Mouse (Mus musculus): Measurements from ENCODE around the gene Fut9. TPM values are rescaled to one million over a fixed set of nuclear protein-coding genes. Genes with fewer than 3 reads are reported as not detected.

Gene Fut9
- polyA plus RNA-seq, 1 experiment from 2014 or later: 0.02 TPM

DNA sequence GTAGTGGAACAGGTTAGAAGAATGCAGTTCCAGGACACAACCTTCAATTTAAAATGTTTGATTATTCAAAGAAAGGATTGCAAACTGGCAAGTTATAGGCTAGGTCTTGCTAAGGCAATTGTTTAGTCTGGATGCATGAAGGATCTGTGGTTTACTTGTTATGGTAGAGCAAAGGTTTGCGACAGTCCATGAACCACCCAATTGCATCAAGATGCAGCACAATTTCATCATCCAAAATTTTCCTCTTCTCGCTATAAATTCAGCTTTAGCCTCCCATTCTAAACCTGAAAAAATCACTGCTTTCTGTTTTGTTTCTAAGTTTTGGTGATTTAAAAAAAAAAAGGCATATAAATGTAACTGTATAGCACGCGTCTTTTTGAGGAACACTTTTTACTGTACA, 14.8 kb downstream of the Fut9 start:
- H3K36me3 ChIP-seq (ENCODE audit: control insufficient read depth, insufficient read depth): no peaks in the 10 kb centered on the region
- H3K4me3 ChIP-seq (ENCODE audit: low read depth, low read length): no peak overlapping the region
- WGBS (ENCODE audit: insufficient replicate concordance): 79% methylated on average over 4 of the region's 4 CpGs
- no peak for ATAC-seq (ENCODE audit: low read depth)
- H3K9ac ChIP-seq (ENCODE audit: low read depth, low read length): no peak overlapping the region
- H3K27me3 ChIP-seq (ENCODE audit: control insufficient read depth, insufficient read depth, low read depth, low read length): no peaks in the 10 kb centered on the region
- H3K9me3 ChIP-seq (replicated peaks; ENCODE audit: control insufficient read depth, low read length): no peaks in the 10 kb centered on the region
- no peaks in the 10 kb centered on the region for H3K4me1 ChIP-seq (ENCODE audit: control insufficient read depth, low read depth, low read length)
- no peak overlapping the region for H3K27ac ChIP-seq (ENCODE audit: low read length)
- no peak overlapping the region for H3K4me2 ChIP-seq (ENCODE audit: low read depth, low read length)

DNA sequence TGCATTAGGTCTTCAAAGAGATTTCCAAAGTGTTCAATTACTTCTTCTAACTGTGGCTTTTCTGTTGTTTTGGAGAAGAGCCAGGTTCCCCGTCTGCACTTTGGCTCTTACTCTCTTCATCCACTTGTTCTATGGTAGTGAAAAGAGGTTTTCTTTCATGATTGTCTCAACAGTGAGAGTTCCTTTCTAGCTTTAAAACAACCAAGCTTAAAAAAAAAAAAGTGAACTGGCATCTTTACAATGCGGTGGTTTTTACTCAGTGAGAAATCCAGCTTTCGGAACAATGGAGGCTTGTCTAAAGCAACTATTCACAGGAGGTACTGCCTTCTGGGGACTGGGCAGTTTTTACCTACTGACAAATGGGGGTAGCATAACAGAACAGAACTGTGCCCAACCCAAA, 31.4 kb downstream of the Fut9 start:
- 48% methylated on average over 3 of the region's 3 CpGs for WGBS (ENCODE audit: insufficient replicate concordance)
- no peak overlapping the region for H3K4me2 ChIP-seq (ENCODE audit: low read depth, low read length)
- no peak overlapping the region for H3K27ac ChIP-seq (ENCODE audit: low read length)
- no peaks in the 10 kb centered on the region for H3K4me1 ChIP-seq (ENCODE audit: control insufficient read depth, low read depth, low read length)
- H3K9ac ChIP-seq (ENCODE audit: low read depth, low read length): no peak overlapping the region
- H3K9me3 ChIP-seq (replicated peaks; ENCODE audit: control insufficient read depth, low read length): no peaks in the 10 kb centered on the region
- no peaks in the 10 kb centered on the region for H3K27me3 ChIP-seq (ENCODE audit: control insufficient read depth, insufficient read depth, low read depth, low read length)
- H3K36me3 ChIP-seq (ENCODE audit: control insufficient read depth, insufficient read depth): no peaks in the 10 kb centered on the region
- ATAC-seq (ENCODE audit: low read depth): no peak
- H3K4me3 ChIP-seq (ENCODE audit: low read depth, low read length): no peak overlapping the region

GRCm38 (mm10) chr4:25763091-25763490, 37.0 kb downstream of the Fut9 start:
- no peak overlapping the region for H3K27ac ChIP-seq (ENCODE audit: low read length)
- H3K9me3 ChIP-seq (replicated peaks; ENCODE audit: control insufficient read depth, low read length): no peaks in the 10 kb centered on the region
- no peaks in the 10 kb centered on the region for H3K27me3 ChIP-seq (ENCODE audit: control insufficient read depth, insufficient read depth, low read depth, low read length)
- H3K36me3 ChIP-seq (ENCODE audit: control insufficient read depth, insufficient read depth): no peaks in the 10 kb centered on the region
- H3K4me2 ChIP-seq (ENCODE audit: low read depth, low read length): no peak overlapping the region
- no peaks in the 10 kb centered on the region for H3K4me1 ChIP-seq (ENCODE audit: control insufficient read depth, low read depth, low read length)
- no peak overlapping the region for H3K9ac ChIP-seq (ENCODE audit: low read depth, low read length)
- H3K4me3 ChIP-seq (ENCODE audit: low read depth, low read length): no peak overlapping the region
- no peak for ATAC-seq (ENCODE audit: low read depth)

- no peak overlapping the region for H3K27ac ChIP-seq (ENCODE audit: low read length)
- H3K9ac ChIP-seq (ENCODE audit: low read depth, low read length): no peak overlapping the region
- no peaks in the 10 kb centered on the region for H3K9me3 ChIP-seq (replicated peaks; ENCODE audit: control insufficient read depth, low read length)
- WGBS (ENCODE audit: insufficient replicate concordance): 67% methylated on average over 4 of the region's 5 CpGs
- H3K4me3 ChIP-seq (ENCODE audit: low read depth, low read length): no peak overlapping the region
- no peaks in the 10 kb centered on the region for H3K36me3 ChIP-seq (ENCODE audit: control insufficient read depth, insufficient read depth)
- H3K4me2 ChIP-seq (ENCODE audit: low read depth, low read length): no peak overlapping the region
- no peaks in the 10 kb centered on the region for H3K27me3 ChIP-seq (ENCODE audit: control insufficient read depth, insufficient read depth, low read depth, low read length)
- no peaks in the 10 kb centered on the region for H3K4me1 ChIP-seq (ENCODE audit: control insufficient read depth, low read depth, low read length)
- ATAC-seq (ENCODE audit: low read depth): no peak
Observed at GRCm38 (mm10) chr4:25757909-25758548, 42.0 kb downstream of the Fut9 start.

DNA sequence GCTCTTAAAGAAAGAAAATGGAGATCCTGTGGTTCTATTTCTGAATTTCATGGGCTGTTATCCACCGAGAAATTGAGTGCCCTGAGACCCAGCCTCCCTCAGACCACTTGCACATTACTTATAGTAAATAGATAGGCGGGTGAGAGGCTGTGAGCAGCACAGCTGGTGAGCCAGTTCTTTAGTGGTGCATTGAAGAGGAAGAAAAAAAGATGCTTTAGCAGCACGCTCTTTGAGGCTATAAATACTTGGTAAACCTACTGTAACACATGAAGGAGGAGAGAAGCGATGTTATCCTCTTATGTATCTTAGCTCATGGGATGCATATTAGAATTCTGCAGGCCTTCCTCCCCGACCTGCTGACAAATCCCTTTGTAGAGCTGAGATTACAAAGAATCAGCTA, 58.5 kb downstream of the Fut9 start:
- Histone ChIP-seq H3K4me2 (ENCODE audit: low read depth, low read length) (no peak overlapping the region), H3K36me3 (ENCODE audit: control insufficient read depth, insufficient read depth) (no peaks in the 10 kb centered on the region), H3K27me3 (ENCODE audit: control insufficient read depth, insufficient read depth, low read depth, low read length) (no peaks in the 10 kb centered on the region), H3K9ac (ENCODE audit: low read depth, low read length) (no peak overlapping the region), H3K27ac (ENCODE audit: low read length) (no peak overlapping the region), H3K4me1 (ENCODE audit: control insufficient read depth, low read depth, low read length) (no peaks in the 10 kb centered on the region), H3K9me3 (replicated peaks; ENCODE audit: control insufficient read depth, low read length) (no peaks in the 10 kb centered on the region), H3K4me3 (ENCODE audit: low read depth, low read length) (no peak overlapping the region)
- ATAC-seq (ENCODE audit: low read depth): no peak
- WGBS (ENCODE audit: insufficient replicate concordance): 54% methylated on average over 5 of the region's 5 CpGs

DNA sequence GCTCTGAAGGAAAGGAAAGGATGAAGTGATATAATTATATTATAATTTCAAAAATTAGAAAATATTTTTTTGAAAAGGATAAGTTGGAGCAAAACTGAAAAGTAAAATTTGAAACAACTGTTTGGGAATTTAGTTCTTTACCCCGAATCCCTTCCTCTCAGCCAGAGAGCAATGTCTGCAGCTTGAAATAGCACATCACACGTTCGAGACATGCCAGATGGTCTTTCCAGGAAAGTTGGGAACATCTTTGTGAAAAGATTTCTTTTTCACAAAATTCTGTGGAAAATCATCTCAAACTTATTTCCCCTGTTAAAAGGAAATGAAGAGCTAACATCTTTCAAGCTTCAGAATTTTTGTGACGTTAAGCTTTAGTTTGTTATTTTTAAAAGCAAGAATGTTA, 61.3 kb downstream of the Fut9 start:
- no peak for ATAC-seq (ENCODE audit: low read depth)
- H3K27ac ChIP-seq (ENCODE audit: low read length): no peak overlapping the region
- no peaks in the 10 kb centered on the region for H3K27me3 ChIP-seq (ENCODE audit: control insufficient read depth, insufficient read depth, low read depth, low read length)
- H3K4me2 ChIP-seq (ENCODE audit: low read depth, low read length): no peak overlapping the region
- no peak overlapping the region for H3K9ac ChIP-seq (ENCODE audit: low read depth, low read length)
- H3K4me3 ChIP-seq (ENCODE audit: low read depth, low read length): no peak overlapping the region
- H3K4me1 ChIP-seq (ENCODE audit: control insufficient read depth, low read depth, low read length): no peaks in the 10 kb centered on the region
- WGBS (ENCODE audit: insufficient replicate concordance): 45% methylated on average over 4 of the region's 4 CpGs
- H3K9me3 ChIP-seq (replicated peaks; ENCODE audit: control insufficient read depth, low read length): no peaks in the 10 kb centered on the region
- H3K36me3 ChIP-seq (ENCODE audit: control insufficient read depth, insufficient read depth): no peaks in the 10 kb centered on the region

- 63% methylated on average over 5 of the region's 5 CpGs for WGBS (ENCODE audit: insufficient replicate concordance)
- H3K4me3 ChIP-seq (ENCODE audit: low read depth, low read length): no peak overlapping the region
- no peaks in the 10 kb centered on the region for H3K36me3 ChIP-seq (ENCODE audit: control insufficient read depth, insufficient read depth)
- H3K9ac ChIP-seq (ENCODE audit: low read depth, low read length): no peak overlapping the region
- no peaks in the 10 kb centered on the region for H3K27me3 ChIP-seq (ENCODE audit: control insufficient read depth, insufficient read depth, low read depth, low read length)
- H3K9me3 ChIP-seq (replicated peaks; ENCODE audit: control insufficient read depth, low read length): no peaks in the 10 kb centered on the region
- no peak overlapping the region for H3K27ac ChIP-seq (ENCODE audit: low read length)
- H3K4me1 ChIP-seq (ENCODE audit: control insufficient read depth, low read depth, low read length): no peaks in the 10 kb centered on the region
- no peak for ATAC-seq (ENCODE audit: low read depth)
- H3K4me2 ChIP-seq (ENCODE audit: low read depth, low read length): no peak overlapping the region
Observed at GRCm38 (mm10) chr4:25721576-25721975, 78.5 kb downstream of the Fut9 start.

- Histone ChIP-seq H3K36me3 (ENCODE audit: control insufficient read depth, insufficient read depth) (no peaks in the 10 kb centered on the region), H3K4me1 (ENCODE audit: control insufficient read depth, low read depth, low read length) (no peaks in the 10 kb centered on the region), H3K9me3 (replicated peaks; ENCODE audit: control insufficient read depth, low read length) (no peaks in the 10 kb centered on the region), H3K9ac (ENCODE audit: low read depth, low read length) (no peak overlapping the region), H3K27me3 (ENCODE audit: control insufficient read depth, insufficient read depth, low read depth, low read length) (no peaks in the 10 kb centered on the region), H3K4me2 (ENCODE audit: low read depth, low read length) (no peak overlapping the region), H3K27ac (ENCODE audit: low read length) (no peak overlapping the region), H3K4me3 (ENCODE audit: low read depth, low read length) (no peak overlapping the region)
- 42% methylated on average over 2 of the region's 2 CpGs for WGBS (ENCODE audit: insufficient replicate concordance)
- no peak for ATAC-seq (ENCODE audit: low read depth)
Observed at GRCm38 (mm10) chr4:25713907-25714306, 86.1 kb downstream of the Fut9 start.

DNA sequence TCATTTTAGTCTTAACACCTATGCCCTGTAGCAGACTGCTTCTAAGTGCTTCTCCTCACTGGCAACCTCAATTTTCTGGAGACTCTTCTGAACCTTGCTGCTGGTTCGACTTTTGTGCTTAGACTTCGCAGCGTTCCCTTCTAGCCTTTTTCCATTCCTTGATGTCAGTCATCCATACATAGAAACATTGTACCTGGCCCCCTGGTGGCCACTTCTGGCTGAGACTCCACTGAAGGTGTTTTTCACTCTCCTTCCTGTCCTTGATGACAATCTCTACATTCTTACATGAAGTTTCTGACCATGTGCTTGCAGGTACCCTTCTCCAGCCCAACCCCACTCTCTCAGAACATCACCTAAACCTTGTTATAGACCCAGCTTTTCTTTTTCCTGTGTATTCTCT, 115.1 kb downstream of the Fut9 start:
- no peaks in the 10 kb centered on the region for H3K27me3 ChIP-seq (ENCODE audit: control insufficient read depth, insufficient read depth, low read depth, low read length)
- H3K4me1 ChIP-seq (ENCODE audit: control insufficient read depth, low read depth, low read length): no peaks in the 10 kb centered on the region
- 67% methylated on average over 3 of the region's 3 CpGs for WGBS (ENCODE audit: insufficient replicate concordance)
- no peak overlapping the region for H3K9ac ChIP-seq (ENCODE audit: low read depth, low read length)
- H3K4me2 ChIP-seq (ENCODE audit: low read depth, low read length): no peak overlapping the region
- ATAC-seq (ENCODE audit: low read depth): no peak
- H3K4me3 ChIP-seq (ENCODE audit: low read depth, low read length): no peak overlapping the region
- H3K27ac ChIP-seq (ENCODE audit: low read length): no peak overlapping the region
- H3K36me3 ChIP-seq (ENCODE audit: control insufficient read depth, insufficient read depth): no peaks in the 10 kb centered on the region
- H3K9me3 ChIP-seq (replicated peaks; ENCODE audit: control insufficient read depth, low read length): no peaks in the 10 kb centered on the region
